Mouse (Mus musculus) lung, postnatal 0 days (tissue): Measurements from ENCODE around the gene Fcnb. TPM values are rescaled to one million over a fixed set of nuclear protein-coding genes. Genes with fewer than 3 reads are reported as not detected.

Source experiments
- ATAC-seq: fragments of 200-750 bp; cut with Nextera tagmentation; 2 replicates; pipeline ENCODE4 v1.8.0; 2017; ENCODE audit warnings: moderate library complexity
- DNase-seq: peaks from one replicate; pipeline ENCODE4 v3.0.0-alpha.2; 2016; ENCODE audit warnings: low spot score
- H3K27ac ChIP-seq: fragments of 300-500 bp; sonication (generic); 2 replicates; pipeline ENCODE4 v1.5.1; 2014; ENCODE audit warnings: antibody characterized with exemption, mild to moderate bottlenecking, low read length, mixed read lengths
- H3K27me3 ChIP-seq: fragments of 300-500 bp; sonication (generic); replicated peaks from 2 replicates; pipeline ENCODE4 v1.6.1; 2014; ENCODE audit warnings: low read length, mixed read lengths; ENCODE audit not compliant: insufficient read depth
- H3K36me3 ChIP-seq: fragments of 300-500 bp; sonication (generic); 2 replicates; pipeline ENCODE4 v1.6.1; 2014; ENCODE audit warnings: low read length, mixed read lengths; ENCODE audit not compliant: insufficient read depth
- H3K4me1 ChIP-seq: fragments of 300-500 bp; sonication (generic); 2 replicates; pipeline ENCODE4 v1.6.1; 2014; ENCODE audit warnings: antibody characterized with exemption, low read depth, low read length, mixed read lengths; ENCODE audit not compliant: insufficient read depth
- H3K4me2 ChIP-seq: fragments of 300-500 bp; sonication (generic); replicated peaks from 2 replicates; pipeline ENCODE4 v1.6.1; 2014; ENCODE audit warnings: low read depth, mild to moderate bottlenecking, low read length, moderate library complexity, mixed read lengths
- H3K4me3 ChIP-seq: fragments of 300-500 bp; sonication (generic); 2 replicates; pipeline ENCODE4 v1.5.1; 2014; ENCODE audit warnings: low read depth, low read length
- H3K9ac ChIP-seq: fragments of 300-500 bp; sonication (generic); replicated peaks from 2 replicates; pipeline ENCODE4 v1.6.1; 2014; ENCODE audit warnings: low read depth, mild to moderate bottlenecking
- H3K9me3 ChIP-seq: fragments of 300-500 bp; sonication (generic); 2 replicates; pipeline ENCODE4 v1.6.1; 2016; ENCODE audit warnings: low read length, mixed read lengths
- CTCF ChIP-seq: IDR thresholded peaks from 2 replicates; pipeline ENCODE4 v1.5.1; 2016; ENCODE audit warnings: antibody characterized with exemption, mild to moderate bottlenecking
- EP300 ChIP-seq: IDR thresholded peaks from 2 replicates; pipeline ENCODE4 v1.6.1; 2016; ENCODE audit warnings: antibody characterized with exemption, mild to moderate bottlenecking, control low read depth
- WGBS: fragments of 180-500 bp; shearing (Covaris S2); extraction: QIAGEN DNeasy Blood & Tissue Kit; methylation state at CpG from one replicate; pipeline ENCODE4 v1.1.7; 2014; 5-methylcytosine and 5-hydroxymethylcytosine counted together
- polyA plus RNA-seq: library from polyadenylated mRNA; unstranded; fragments of >200 nt; fragmentation: Nextera tagmentation; extraction: Ambion mirVana; gene quantifications from 2 replicates; pipeline ENCODE4 v1.2.1, GENCODE M21; 2015

The Fcnb gene
- polyA plus RNA-seq, 1 experiment from 2014 or later = 1.1 TPM

GRCm38 (mm10) chr2:28118518-28119116 is 33.9 kb upstream of the Fcnb start:
- no peak for ATAC-seq
- no peaks in the 10 kb centered on the region for H3K4me1 ChIP-seq
- no peak overlapping the region for H3K27ac ChIP-seq
- no peak overlapping the region for H3K4me3 ChIP-seq
- H3K27me3 ChIP-seq = no peaks in the 10 kb centered on the region
- H3K36me3 ChIP-seq = no peaks in the 10 kb centered on the region
- DNase-seq = no peak
- 48% methylated on average over 6 of the region's 6 CpGs for WGBS
- H3K9me3 ChIP-seq = no peaks in the 10 kb centered on the region
- H3K4me2 ChIP-seq = no peak overlapping the region
- TF ChIP-seq CTCF (no peak), EP300 (no peak)
- H3K9ac ChIP-seq = no peak overlapping the region

GRCm38 (mm10) chr2:28117490-28118308 is 33.0 kb upstream of the Fcnb start:
- TF ChIP-seq EP300 (no peak), CTCF (no peak)
- no peak overlapping the region for H3K9ac ChIP-seq
- 32% methylated on average over 11 of the region's 11 CpGs for WGBS
- H3K27ac ChIP-seq = no peak overlapping the region
- H3K9me3 ChIP-seq = no peaks in the 10 kb centered on the region
- H3K27me3 ChIP-seq = no peaks in the 10 kb centered on the region
- no peak overlapping the region for H3K4me3 ChIP-seq
- ATAC-seq (no peak), DNase-seq (no peak)
- no peak overlapping the region for H3K4me2 ChIP-seq
- H3K4me1 ChIP-seq = no peaks in the 10 kb centered on the region
- no peaks in the 10 kb centered on the region for H3K36me3 ChIP-seq

- Histone ChIP-seq H3K36me3 (no peaks in the 10 kb centered on the region), H3K27me3 (no peaks in the 10 kb centered on the region), H3K4me1 (no peaks in the 10 kb centered on the region), H3K9ac (no peak overlapping the region), H3K4me3 (no peak overlapping the region), H3K4me2 (no peak overlapping the region), H3K27ac (no peak overlapping the region), H3K9me3 (no peaks in the 10 kb centered on the region)
- DNase-seq = no peak
- TF ChIP-seq EP300 = no peak
- no peak for TF ChIP-seq CTCF
- no peak for ATAC-seq
- 54% methylated on average over 4 of the region's 5 CpGs for WGBS
Observed at GRCm38 (mm10) chr2:28108763-28109162, 24.1 kb upstream of the Fcnb start.

- Histone ChIP-seq H3K4me2 (no peak overlapping the region), H3K4me3 (no peak overlapping the region), H3K36me3 (no peaks in the 10 kb centered on the region), H3K27me3 (no peaks in the 10 kb centered on the region), H3K27ac (no peak overlapping the region), H3K9me3 (no peaks in the 10 kb centered on the region), H3K9ac (no peak overlapping the region), H3K4me1 (no peaks in the 10 kb centered on the region)
- 44% methylated on average over 2 of the region's 2 CpGs for WGBS
- TF ChIP-seq EP300 (no peak), CTCF (peak; percentile 52)
- no peak for DNase-seq
- ATAC-seq = no peak
Observed at GRCm38 (mm10) chr2:28106002-28106401, 21.3 kb upstream of the Fcnb start.

- DNase-seq (no peak), ATAC-seq (no peak)
- no peak overlapping the region for H3K27ac ChIP-seq
- no peak overlapping the region for H3K9ac ChIP-seq
- WGBS = 41% methylated on average over 2 of the region's 2 CpGs
- H3K36me3 ChIP-seq = no peaks in the 10 kb centered on the region
- H3K9me3 ChIP-seq = no peaks in the 10 kb centered on the region
- TF ChIP-seq CTCF = 0 out of 2 replicates have a peak, but pooled peaks have one; percentile 9
- no peak for TF ChIP-seq EP300
- no peaks in the 10 kb centered on the region for H3K27me3 ChIP-seq
- H3K4me1 ChIP-seq = no peaks in the 10 kb centered on the region
- H3K4me2 ChIP-seq = no peak overlapping the region
- no peak overlapping the region for H3K4me3 ChIP-seq
Observed at GRCm38 (mm10) chr2:28103653-28104052, 19.0 kb upstream of the Fcnb start.

GRCm38 (mm10) chr2:28101892-28102291 is 17.2 kb upstream of the Fcnb start:
- no peak for ATAC-seq
- no peak for TF ChIP-seq CTCF
- no peak for TF ChIP-seq EP300
- DNase-seq = peak; percentile 30
- Histone ChIP-seq H3K9ac (no peak overlapping the region), H3K27me3 (no peaks in the 10 kb centered on the region), H3K4me1 (no peaks in the 10 kb centered on the region), H3K4me3 (no peak overlapping the region), H3K27ac (no peak overlapping the region), H3K36me3 (no peaks in the 10 kb centered on the region), H3K9me3 (no peaks in the 10 kb centered on the region), H3K4me2 (no peak overlapping the region)
- WGBS = 92% methylated on average over 2 of the region's 2 CpGs
